Comparison of ENCODE assay signal across 8 mouse cellular contexts in genomic region chr1:91064903-91065525, GRCm38 (mm10).
DNase-seq lines count a peak whose midpoint lies in the region; ATAC-seq and TF ChIP-seq lines count a peak whose summit lies in the region.

No protein-coding gene starts in this region.

- 71% methylated on average over 11 of the region's 11 CpGs for WGBS in embryonic facial prominence, embryonic 15.5 days
- whole genome bisulfite sequencing in intestine, postnatal 0 days, result 61% methylated on average over 11 of the region's 11 CpGs

- no peak overlapping the region for H3K4me2 ChIP-seq in embryonic facial prominence, embryonic 15.5 days (replicated peaks)
- no peak overlapping the region for H3K4me2 ChIP-seq in intestine, postnatal 0 days (replicated peaks; ENCODE audit: low read depth)

- peaks cover 59% of the 10 kb centered on the region for H3K4me1 ChIP-seq in embryonic facial prominence, embryonic 15.5 days
- peaks cover 53% of the 10 kb centered on the region for H3K4me1 ChIP-seq in intestine, postnatal 0 days (replicated peaks; ENCODE audit: control insufficient read depth, insufficient read depth, low read length)

- 0 out of 2 replicates have a peak, but pooled peaks have one; percentile 36 for ATAC-seq in embryonic facial prominence, embryonic 15.5 days (ENCODE audit: insufficient number of reproducible peaks, low FRiP score, low TSS enrichment, low read depth)
- peak; percentile 62 for ATAC-seq in intestine, postnatal 0 days

- H3K36me3 ChIP-seq in embryonic facial prominence, embryonic 15.5 days, result 0 out of 2 replicates have a peak, but pooled peaks cover 2% of the 10 kb centered on the region
- peaks cover 6% of the 10 kb centered on the region; the same call in 1 of the 2 replicates for H3K36me3 ChIP-seq in intestine, postnatal 0 days (ENCODE audit: control insufficient read depth, insufficient read depth)

- no peaks in the 10 kb centered on the region for H3K27me3 ChIP-seq in embryonic facial prominence, embryonic 15.5 days
- no peaks in the 10 kb centered on the region for H3K27me3 ChIP-seq in intestine, postnatal 0 days (replicated peaks; ENCODE audit: control insufficient read depth, insufficient read depth, low read length)

- intact Hi-C loops in gastrocnemius, adult 2 months (cut with DNase I), result no loop called here

- H3K9me3 ChIP-seq in embryonic facial prominence, embryonic 15.5 days (replicated peaks), result no peaks in the 10 kb centered on the region
- no peaks in the 10 kb centered on the region for H3K9me3 ChIP-seq in intestine, postnatal 0 days (ENCODE audit: control insufficient read depth)

- peak overlapping the region; percentile 95 for H3K27ac ChIP-seq in gastrocnemius, adult 2 months
- 0 out of 2 replicates have a peak overlapping the region, but pooled peaks have one; percentile 22 for H3K27ac ChIP-seq in embryonic facial prominence, embryonic 15.5 days (replicated peaks)
- peak overlapping the region; percentile 84 for H3K27ac ChIP-seq in intestine, postnatal 0 days (ENCODE audit: low read depth, low read length)

- H3K9ac ChIP-seq in embryonic facial prominence, embryonic 15.5 days, result no peak overlapping the region
- H3K9ac ChIP-seq in intestine, postnatal 0 days (ENCODE audit: low read depth, low read length), result 0 out of 2 replicates have a peak overlapping the region, but pooled peaks have one; percentile 7

- peak; percentile 81 for DNase-seq in gastrocnemius, adult 2 months
- no peak for DNase-seq in gastrocnemius, postnatal 4 days (ENCODE audit: low spot score in 2 of 2)
- DNase-seq in CD4-positive helper T cell, adult 2 months (ENCODE audit: low read depth, low spot score), result peak; percentile 86
- peak; percentile 87 for DNase-seq in naive thymus-derived CD4-positive, alpha-beta T cell, adult 2 months (ENCODE audit: low read depth)
- no peak for DNase-seq in ovary, postnatal 14 days (ENCODE audit: low spot score)
- DNase-seq in embryo, embryonic 10 days (ENCODE audit: low spot score), result no peak

- peak overlapping the region; percentile 43 for H3K4me3 ChIP-seq in gastrocnemius, adult 2 months
- no peak overlapping the region for H3K4me3 ChIP-seq in embryonic facial prominence, embryonic 15.5 days (replicated peaks)
- no peak overlapping the region for H3K4me3 ChIP-seq in intestine, postnatal 0 days (ENCODE audit: low read depth, low read length)

- TF ChIP-seq CTCF in gastrocnemius, adult 2 months (IDR thresholded peaks at IDR 0.05), result no peak
- no peak for TF ChIP-seq CTCF in intestine, postnatal 0 days (IDR thresholded peaks at IDR 0.05; ENCODE audit: low read depth)

Comparison
In these comparisons a context has a peak if more than half of its experiments do, and no peak if none do; other contexts are left out.
1. DNase-seq: peak in gastrocnemius, adult 2 months (single experiment), CD4-positive helper T cell, adult 2 months (single experiment) and naive thymus-derived CD4-positive, alpha-beta T cell, adult 2 months (single experiment); none in gastrocnemius, postnatal 4 days (0 of 2), ovary, postnatal 14 days (single experiment) and embryo, embryonic 10 days (single experiment).
2. H3K27ac ChIP-seq: peak in every context shown above with its lines; median percentile 95 in gastrocnemius, adult 2 months; 84 in intestine, postnatal 0 days; 22 in embryonic facial prominence, embryonic 15.5 days.